Mouse (Mus musculus): ENCODE results near the gene Ern1.

- TF ChIP-seq CTCF (IDR thresholded peaks at IDR 0.05; ENCODE audit: control insufficient read depth, insufficient read depth, insufficient replicate concordance, low read depth, low read length) (no peak), POLR2A (IDR thresholded peaks at IDR 0.05; ENCODE audit: control insufficient read depth, low read depth, low read length) (no peak)
These were observed 26.3 kb downstream of the Ern1 start for GRCm38 (mm10) chr11:106461145-106461932.
